Mouse (Mus musculus) v-Abl transformed pro-B cells (cell line): ENCODE measurements around the gene Tmem56.

ENCODE experiments used
- in situ Hi-C, 2 experiments: fragments of 400-800 bp; cut with MboI; formaldehyde crosslinking; loops; one replicate each; pipeline ENCODE4 v1.15.1; 2025; ENCODE audit not compliant: unreplicated experiment in 2 of 2

Gene Tmem56

GRCm38 (mm10) chr3:121176011-121176410 lies 106.9 kb downstream of the Tmem56 start:
- in situ Hi-C loops: loop anchor here in 1 of 2 experiments (10.0 kb wide), 1 partner anchor 559 kb away; no protein-coding TSS in a partner anchor

- in situ Hi-C loops: loop anchor here (5.0 to 10.0 kb wide), 4 partner anchors 68 to 560 kb away; partner anchors contain the start of gene Alg14 (in 1 of the 2)
Measured at GRCm38 (mm10) chr3:121174248-121174945, 108.5 kb downstream of the Tmem56 start.

- in situ Hi-C loops: loop anchor here (5.0 to 10.0 kb wide), 4 partner anchors 70 to 562 kb away; partner anchors contain the start of gene Alg14 (in 1 of the 2)
Measured at GRCm38 (mm10) chr3:121172718-121173117, 110.2 kb downstream of the Tmem56 start.

GRCm38 (mm10) chr3:121171872-121172265 lies 111.0 kb downstream of the Tmem56 start:
- in situ Hi-C loops: loop anchor here (5.0 to 10.0 kb wide), 4 partner anchors 70 to 563 kb away; partner anchors contain the start of gene Alg14 (in 1 of the 2)

- in situ Hi-C loops: loop anchor here (5.0 to 10.0 kb wide), 4 partner anchors 71 to 563 kb away; partner anchors contain the start of gene Alg14 (in 1 of the 2)
Measured at GRCm38 (mm10) chr3:121171243-121171871, 111.5 kb downstream of the Tmem56 start, which contains the start of gene Rwdd3. Gene Rwdd3, minus strand, starts transcription at chr3:121171695.

- in situ Hi-C loops: loop anchor here (5.0 to 10.0 kb wide), 4 partner anchors 72 to 564 kb away; partner anchors contain the start of gene Alg14 (in 1 of the 2)
Measured at GRCm38 (mm10) chr3:121170631-121171030, 112.3 kb downstream of the Tmem56 start.

GRCm38 (mm10) chr3:121169092-121169942 lies 113.6 kb downstream of the Tmem56 start:
- in situ Hi-C loops: loop anchor here in 1 of 2 experiments (5.0 to 10.0 kb wide), 2 partner anchors 333 to 565 kb away; no protein-coding TSS in a partner anchor

GRCm38 (mm10) chr3:121168581-121168980 lies 114.3 kb downstream of the Tmem56 start:
- in situ Hi-C loops: loop anchor here in 1 of 2 experiments (5.0 to 10.0 kb wide), 2 partner anchors 334 to 566 kb away; no protein-coding TSS in a partner anchor

- in situ Hi-C loops: loop anchor here (5.0 to 10.0 kb wide), 2 partner anchors 129 to 571 kb away; partner anchors contain the start of gene Alg14 (in 1 of the 2)
Measured at GRCm38 (mm10) chr3:121163271-121163819, 119.6 kb downstream of the Tmem56 start.

- in situ Hi-C loops: loop anchor here (5.0 to 10.0 kb wide), 2 partner anchors 131 to 573 kb away; partner anchors contain the start of gene Alg14 (in 1 of the 2)
Measured at GRCm38 (mm10) chr3:121161661-121162060, 121.2 kb downstream of the Tmem56 start.

GRCm38 (mm10) chr3:121160424-121160823 lies 122.5 kb downstream of the Tmem56 start:
- in situ Hi-C loops: loop anchor here (5.0 to 10.0 kb wide), 2 partner anchors 132 to 574 kb away; partner anchors contain the start of gene Alg14 (in 1 of the 2)

GRCm38 (mm10) chr3:121159566-121159965 lies 123.3 kb downstream of the Tmem56 start:
- in situ Hi-C loops: no loop called here

GRCm38 (mm10) chr3:121158901-121159351 lies 124.0 kb downstream of the Tmem56 start:
- in situ Hi-C loops: no loop called here

- in situ Hi-C loops: no loop called here
Measured at GRCm38 (mm10) chr3:121157546-121158330, 125.2 kb downstream of the Tmem56 start.

GRCm38 (mm10) chr3:121156451-121157186 lies 126.3 kb downstream of the Tmem56 start:
- in situ Hi-C loops: no loop called here

GRCm38 (mm10) chr3:121156043-121156442 lies 126.9 kb downstream of the Tmem56 start:
- in situ Hi-C loops: no loop called here
